Mouse (Mus musculus): ENCODE data around the gene Mras. TPM values are rescaled to one million over a fixed set of nuclear protein-coding genes. Genes with fewer than 3 reads are reported as not detected.

Mras gene
- polyA plus RNA-seq, 1 experiment from 2014 or later = 56.8 TPM

DNA sequence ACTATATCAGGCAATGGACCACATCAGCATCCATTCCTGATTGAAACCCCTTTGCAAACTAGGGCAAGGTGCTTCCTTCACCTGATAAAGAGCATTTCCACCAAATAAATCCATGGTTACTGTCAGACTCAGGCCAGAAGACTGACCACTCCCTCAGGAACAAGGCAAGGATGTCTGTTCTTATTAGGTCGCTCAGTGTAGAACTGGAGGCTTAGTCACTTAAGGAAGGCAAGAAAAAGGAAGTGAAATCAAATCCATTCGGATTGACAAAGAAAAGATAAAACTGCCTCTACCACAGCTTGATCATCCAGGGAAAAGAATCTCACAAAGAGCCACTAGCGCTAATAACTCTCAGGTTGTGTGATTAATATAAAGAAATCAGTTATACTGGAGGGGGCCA, 27.9 kb downstream of the Mras start:
- 79% methylated on average over 3 of the region's 3 CpGs for WGBS
- H3K4me1 ChIP-seq (ENCODE audit: control insufficient read depth, insufficient read depth, low read length) = no peaks in the 10 kb centered on the region
- no peak overlapping the region for H3K4me3 ChIP-seq (ENCODE audit: low read depth, low read length)
- no peaks in the 10 kb centered on the region for H3K9me3 ChIP-seq (replicated peaks; ENCODE audit: control insufficient read depth, low read length)
- H3K27ac ChIP-seq (ENCODE audit: low read depth, low read length) = no peak overlapping the region
- no peak for DNase-seq (ENCODE audit: low spot score)
- no peak overlapping the region for H3K4me2 ChIP-seq (ENCODE audit: low read length)
- H3K9ac ChIP-seq (ENCODE audit: low read length) = no peak overlapping the region
- ATAC-seq = no peak
- H3K36me3 ChIP-seq (ENCODE audit: control insufficient read depth, insufficient read depth, low read length) = 0 out of 2 replicates have a peak, but pooled peaks cover 4% of the 10 kb centered on the region
- no peaks in the 10 kb centered on the region for H3K27me3 ChIP-seq (replicated peaks; ENCODE audit: control insufficient read depth, insufficient read depth, low read length)

DNA sequence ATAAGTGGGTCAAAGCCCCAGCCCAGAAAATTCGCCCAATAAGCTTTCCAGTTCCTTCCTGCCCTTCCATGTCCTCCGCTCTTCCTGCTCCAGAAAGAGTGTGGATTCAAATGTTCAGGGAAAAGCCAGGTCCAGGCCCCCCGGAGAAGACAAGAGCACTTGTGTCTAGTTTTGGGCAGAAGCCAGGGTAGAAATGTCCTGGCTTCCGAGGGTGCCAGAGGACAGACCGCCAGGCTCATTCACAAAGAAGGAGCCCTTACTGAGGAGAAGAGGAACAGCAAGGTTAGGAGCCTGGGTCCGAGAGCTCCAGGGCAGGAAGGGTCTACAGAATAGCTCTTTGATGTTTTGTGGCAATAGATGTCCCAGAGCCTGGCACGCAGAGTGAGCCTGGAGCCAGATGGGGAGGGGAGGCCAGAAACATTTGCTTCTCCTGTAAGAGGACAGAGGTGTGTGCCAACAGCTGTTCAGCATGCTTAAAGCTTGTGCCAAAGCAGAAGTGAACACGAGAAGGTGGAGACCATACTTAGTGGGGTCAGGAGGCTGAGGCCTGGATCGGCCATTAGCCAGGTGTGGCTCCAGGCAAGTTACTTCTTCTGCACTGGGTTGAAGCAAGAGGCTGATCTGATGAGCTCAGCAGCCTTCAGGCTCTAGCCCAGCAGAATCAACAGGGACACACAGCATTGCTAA, 35.8 kb downstream of the Mras start:
- peaks cover 9% of the 10 kb centered on the region for H3K36me3 ChIP-seq (ENCODE audit: control insufficient read depth, insufficient read depth, low read length)
- no peak overlapping the region for H3K9ac ChIP-seq (ENCODE audit: low read length)
- H3K4me1 ChIP-seq (ENCODE audit: control insufficient read depth, insufficient read depth, low read length) = no peaks in the 10 kb centered on the region
- DNase-seq (ENCODE audit: low spot score) = no peak
- no peaks in the 10 kb centered on the region for H3K9me3 ChIP-seq (replicated peaks; ENCODE audit: control insufficient read depth, low read length)
- no peak overlapping the region for H3K4me2 ChIP-seq (ENCODE audit: low read length)
- no peaks in the 10 kb centered on the region for H3K27me3 ChIP-seq (replicated peaks; ENCODE audit: control insufficient read depth, insufficient read depth, low read length)
- WGBS = 79% methylated on average over 9 of the region's 9 CpGs
- no peak overlapping the region for H3K27ac ChIP-seq (ENCODE audit: low read depth, low read length)
- no peak for ATAC-seq
- no peak overlapping the region for H3K4me3 ChIP-seq (ENCODE audit: low read depth, low read length)

DNA sequence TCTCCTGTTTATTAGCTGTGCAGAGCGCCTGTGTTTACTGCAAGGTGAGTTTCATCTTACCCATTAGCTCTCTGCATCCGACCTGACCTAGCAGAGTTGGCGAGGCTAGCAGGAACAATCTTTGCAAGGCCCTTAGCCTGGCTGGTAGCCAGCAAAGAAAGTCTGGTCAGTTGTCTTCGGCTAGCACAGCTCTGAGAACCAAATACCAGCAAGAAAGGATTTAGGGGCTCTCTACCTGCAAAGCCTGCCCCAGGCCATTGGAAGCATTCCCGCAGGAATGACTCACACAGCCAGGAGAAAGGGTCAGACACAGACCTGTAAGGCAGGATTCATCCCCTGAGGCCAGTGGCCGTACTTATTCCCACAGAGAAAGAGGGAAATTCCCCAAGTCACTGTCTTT, 36.4 kb downstream of the Mras start:
- no peaks in the 10 kb centered on the region for H3K9me3 ChIP-seq (replicated peaks; ENCODE audit: control insufficient read depth, low read length)
- H3K4me2 ChIP-seq (ENCODE audit: low read length) = no peak overlapping the region
- no peak overlapping the region for H3K9ac ChIP-seq (ENCODE audit: low read length)
- no peak overlapping the region for H3K4me3 ChIP-seq (ENCODE audit: low read depth, low read length)
- 79% methylated on average over 6 of the region's 6 CpGs for WGBS
- peaks cover 9% of the 10 kb centered on the region for H3K36me3 ChIP-seq (ENCODE audit: control insufficient read depth, insufficient read depth, low read length)
- H3K4me1 ChIP-seq (ENCODE audit: control insufficient read depth, insufficient read depth, low read length) = no peaks in the 10 kb centered on the region
- H3K27ac ChIP-seq (ENCODE audit: low read depth, low read length) = no peak overlapping the region
- no peaks in the 10 kb centered on the region for H3K27me3 ChIP-seq (replicated peaks; ENCODE audit: control insufficient read depth, insufficient read depth, low read length)
- DNase-seq (ENCODE audit: low spot score) = no peak
- no peak for ATAC-seq

DNA sequence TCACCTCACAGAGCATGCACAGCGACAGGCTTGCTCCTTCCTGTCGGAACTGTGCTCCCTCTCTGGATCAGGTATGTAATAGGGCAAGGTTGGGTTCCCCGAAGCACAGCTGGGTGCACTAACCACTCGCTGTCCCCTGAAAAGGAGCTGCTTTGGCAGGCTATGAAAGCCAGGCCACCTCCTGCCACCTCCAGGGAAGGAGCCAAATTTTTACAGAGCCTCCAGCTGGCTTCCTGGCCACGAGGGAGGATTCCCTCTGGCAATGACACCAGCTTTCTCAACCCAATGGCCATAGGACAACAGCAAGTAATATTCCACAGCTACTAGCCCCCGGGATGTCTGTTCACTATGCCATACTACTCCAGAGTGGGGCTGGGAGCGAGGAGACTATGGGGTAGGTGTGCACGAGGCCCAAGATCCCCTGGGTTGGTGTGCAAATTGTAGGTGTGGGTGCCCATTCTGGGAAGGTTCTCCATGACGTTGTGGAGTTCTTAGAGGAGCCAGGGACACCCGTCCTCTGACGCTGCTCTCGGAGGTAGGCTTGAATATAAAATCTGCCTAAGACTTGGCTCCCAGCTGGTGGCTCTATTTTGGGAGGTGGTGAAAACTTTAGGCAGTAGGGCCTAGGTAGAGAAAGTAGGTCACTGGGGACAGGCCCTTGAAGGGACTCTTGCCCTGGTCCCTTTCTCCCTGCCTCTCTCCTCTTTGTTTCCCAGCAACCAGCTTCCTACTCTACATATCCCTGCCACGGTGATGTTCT, 39.9 kb downstream of the Mras start:
- 81% methylated on average over 13 of the region's 13 CpGs for WGBS
- Histone ChIP-seq H3K9me3 (replicated peaks; ENCODE audit: control insufficient read depth, low read length) (no peaks in the 10 kb centered on the region), H3K9ac (ENCODE audit: low read length) (no peak overlapping the region), H3K4me1 (ENCODE audit: control insufficient read depth, insufficient read depth, low read length) (no peaks in the 10 kb centered on the region), H3K27ac (ENCODE audit: low read depth, low read length) (no peak overlapping the region), H3K4me3 (ENCODE audit: low read depth, low read length) (no peak overlapping the region), H3K36me3 (ENCODE audit: control insufficient read depth, insufficient read depth, low read length) (peaks cover 7% of the 10 kb centered on the region), H3K27me3 (replicated peaks; ENCODE audit: control insufficient read depth, insufficient read depth, low read length) (no peaks in the 10 kb centered on the region), H3K4me2 (ENCODE audit: low read length) (no peak overlapping the region)
- no peak for DNase-seq (ENCODE audit: low spot score)
- ATAC-seq = no peak

DNA sequence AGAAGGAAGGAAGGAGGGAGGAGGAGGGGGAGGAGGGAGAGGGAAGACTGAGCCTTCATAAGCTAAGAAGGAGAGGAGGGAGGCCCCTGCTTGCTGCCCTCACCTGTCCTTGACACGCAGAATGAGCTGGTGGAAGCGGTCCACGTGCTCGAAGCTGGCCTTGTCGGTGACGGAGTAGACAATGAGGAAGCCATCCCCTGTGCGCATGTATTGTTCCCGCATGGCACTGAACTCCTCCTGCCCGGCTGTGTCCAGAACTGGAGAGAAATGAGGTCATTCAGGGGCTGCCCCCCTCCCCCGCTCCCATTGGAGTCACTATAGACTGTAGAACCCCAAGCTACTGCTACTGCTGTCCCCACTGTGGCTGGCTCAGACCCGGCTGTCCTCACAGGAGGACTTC, 42.8 kb downstream of the Mras start:
- 74% methylated on average over 11 of the region's 11 CpGs for WGBS
- ATAC-seq (no peak), DNase-seq (ENCODE audit: low spot score) (no peak)
- Histone ChIP-seq H3K4me2 (ENCODE audit: low read length) (no peak overlapping the region), H3K4me3 (ENCODE audit: low read depth, low read length) (no peak overlapping the region), H3K27me3 (replicated peaks; ENCODE audit: control insufficient read depth, insufficient read depth, low read length) (no peaks in the 10 kb centered on the region), H3K36me3 (ENCODE audit: control insufficient read depth, insufficient read depth, low read length) (peaks cover 27% of the 10 kb centered on the region), H3K9me3 (replicated peaks; ENCODE audit: control insufficient read depth, low read length) (no peaks in the 10 kb centered on the region), H3K9ac (ENCODE audit: low read length) (no peak overlapping the region), H3K27ac (ENCODE audit: low read depth, low read length) (no peak overlapping the region), H3K4me1 (ENCODE audit: control insufficient read depth, insufficient read depth, low read length) (no peaks in the 10 kb centered on the region)

DNA sequence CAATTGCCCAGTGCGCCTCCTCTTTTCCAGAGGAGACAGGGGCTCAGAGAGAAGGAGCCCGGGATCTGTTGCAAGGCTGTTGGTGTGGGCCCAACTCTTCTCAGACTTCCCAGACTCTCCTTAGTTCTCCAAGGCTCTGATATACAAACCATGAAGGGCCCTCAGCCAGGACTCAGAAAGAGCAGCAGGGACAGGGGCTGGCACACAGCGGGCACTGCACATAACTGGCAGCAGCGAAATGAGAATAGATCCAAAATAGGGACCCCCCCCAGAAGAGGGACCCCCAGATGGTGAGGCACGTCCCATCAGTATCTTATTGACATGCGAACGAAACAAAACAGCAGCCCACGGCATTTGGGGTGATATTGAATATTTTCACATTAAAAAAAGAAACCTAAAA, 44.0 kb downstream of the Mras start:
- 89% methylated on average over 8 of the region's 8 CpGs for WGBS

DNA sequence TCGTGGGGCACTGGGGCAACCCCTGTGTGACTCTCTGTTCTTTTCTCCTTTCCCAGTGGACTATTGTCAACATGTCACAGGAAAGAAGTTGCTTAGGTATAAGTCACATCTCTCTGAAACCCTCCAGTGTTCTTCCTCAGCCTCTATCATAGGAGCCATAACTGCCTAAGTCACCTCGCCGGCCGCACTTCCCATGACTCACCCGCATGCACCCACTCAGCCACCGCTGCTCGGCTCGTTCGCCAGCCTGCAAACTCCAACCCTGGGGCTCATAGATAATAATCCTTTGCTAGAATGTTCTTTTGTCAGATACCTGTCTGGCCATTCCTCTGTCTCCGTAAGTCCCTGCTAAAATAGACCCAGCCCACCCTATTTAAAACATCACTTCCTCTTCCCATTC, 45.6 kb downstream of the Mras start:
- WGBS = 93% methylated on average over 10 of the region's 10 CpGs
- no peaks in the 10 kb centered on the region for H3K9me3 ChIP-seq (replicated peaks; ENCODE audit: control insufficient read depth, low read length)
- DNase-seq (ENCODE audit: low spot score) (no peak), ATAC-seq (no peak)
- no peak overlapping the region for H3K27ac ChIP-seq (ENCODE audit: low read depth, low read length)
- H3K4me1 ChIP-seq (ENCODE audit: control insufficient read depth, insufficient read depth, low read length) = no peaks in the 10 kb centered on the region
- H3K36me3 ChIP-seq (ENCODE audit: control insufficient read depth, insufficient read depth, low read length) = peaks cover 46% of the 10 kb centered on the region
- no peak overlapping the region for H3K4me2 ChIP-seq (ENCODE audit: low read length)
- no peaks in the 10 kb centered on the region for H3K27me3 ChIP-seq (replicated peaks; ENCODE audit: control insufficient read depth, insufficient read depth, low read length)
- H3K4me3 ChIP-seq (ENCODE audit: low read depth, low read length) = no peak overlapping the region
- no peak overlapping the region for H3K9ac ChIP-seq (ENCODE audit: low read length)

More for the DNA sequence above, 44.0 kb downstream of the Mras start:
- no peaks in the 10 kb centered on the region for H3K4me1 ChIP-seq (ENCODE audit: control insufficient read depth, insufficient read depth, low read length)
- H3K9me3 ChIP-seq (replicated peaks; ENCODE audit: control insufficient read depth, low read length) = no peaks in the 10 kb centered on the region
- H3K4me2 ChIP-seq (ENCODE audit: low read length) = no peak overlapping the region
- H3K9ac ChIP-seq (ENCODE audit: low read length) = no peak overlapping the region
- DNase-seq (ENCODE audit: low spot score) (no peak), ATAC-seq (no peak)
- H3K36me3 ChIP-seq (ENCODE audit: control insufficient read depth, insufficient read depth, low read length) = peaks cover 37% of the 10 kb centered on the region
- H3K27ac ChIP-seq (ENCODE audit: low read depth, low read length) = no peak overlapping the region
- H3K4me3 ChIP-seq (ENCODE audit: low read depth, low read length) = no peak overlapping the region
- H3K27me3 ChIP-seq (replicated peaks; ENCODE audit: control insufficient read depth, insufficient read depth, low read length) = no peaks in the 10 kb centered on the region

DNA sequence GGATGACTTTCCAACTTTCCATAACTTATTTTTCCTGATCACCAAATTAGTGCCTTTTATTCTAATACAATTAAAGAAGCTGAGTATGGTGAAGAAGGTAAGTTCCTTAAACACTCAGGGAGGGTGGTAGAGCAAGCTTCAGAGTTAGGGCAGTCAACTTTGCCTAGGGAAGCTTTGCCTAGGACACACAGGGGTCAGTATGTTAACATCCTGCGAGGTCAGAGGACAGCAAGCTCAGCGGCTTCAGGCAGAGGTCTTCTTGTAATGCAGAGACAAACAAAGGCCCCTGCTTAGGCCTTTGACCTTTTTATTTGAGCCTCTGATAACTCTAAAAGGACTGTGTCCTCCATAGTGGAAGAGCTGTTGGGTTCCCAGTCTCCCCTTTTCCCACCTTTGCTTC, 46.5 kb downstream of the Mras start:
- Histone ChIP-seq H3K4me3 (ENCODE audit: low read depth, low read length) (no peak overlapping the region), H3K27me3 (replicated peaks; ENCODE audit: control insufficient read depth, insufficient read depth, low read length) (no peaks in the 10 kb centered on the region), H3K9me3 (replicated peaks; ENCODE audit: control insufficient read depth, low read length) (no peaks in the 10 kb centered on the region), H3K4me2 (ENCODE audit: low read length) (no peak overlapping the region), H3K9ac (ENCODE audit: low read length) (no peak overlapping the region), H3K36me3 (ENCODE audit: control insufficient read depth, insufficient read depth, low read length) (peaks cover 54% of the 10 kb centered on the region), H3K27ac (ENCODE audit: low read depth, low read length) (no peak overlapping the region), H3K4me1 (ENCODE audit: control insufficient read depth, insufficient read depth, low read length) (no peaks in the 10 kb centered on the region)
- no peak for ATAC-seq
- DNase-seq (ENCODE audit: low spot score) = no peak
- WGBS = 64% methylated on average over 2 of the region's 2 CpGs

DNA sequence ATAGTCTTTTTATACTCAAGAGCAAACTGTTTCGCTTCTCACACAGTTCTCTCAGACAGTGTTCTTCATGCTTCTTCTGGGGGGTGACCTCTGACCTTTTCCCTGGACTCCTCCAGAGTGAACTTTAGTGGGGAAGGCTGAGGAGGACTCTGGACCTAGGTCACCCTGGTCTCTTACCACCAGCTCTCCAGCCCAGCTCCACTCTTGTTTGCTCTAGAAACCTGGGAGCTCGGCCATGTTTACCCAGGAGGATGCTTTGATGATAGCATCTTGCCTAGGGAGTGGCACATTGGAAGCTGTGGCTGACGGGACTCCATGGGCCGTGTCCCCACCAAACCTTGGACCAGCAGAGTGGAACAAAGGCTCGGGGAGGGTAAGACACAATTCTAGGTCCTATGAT, 47.0 kb downstream of the Mras start:
- Histone ChIP-seq H3K4me2 (ENCODE audit: low read length) (no peak overlapping the region), H3K9ac (ENCODE audit: low read length) (no peak overlapping the region), H3K36me3 (ENCODE audit: control insufficient read depth, insufficient read depth, low read length) (peaks cover 55% of the 10 kb centered on the region), H3K27me3 (replicated peaks; ENCODE audit: control insufficient read depth, insufficient read depth, low read length) (no peaks in the 10 kb centered on the region), H3K4me1 (ENCODE audit: control insufficient read depth, insufficient read depth, low read length) (no peaks in the 10 kb centered on the region), H3K27ac (ENCODE audit: low read depth, low read length) (no peak overlapping the region), H3K4me3 (ENCODE audit: low read depth, low read length) (no peak overlapping the region), H3K9me3 (replicated peaks; ENCODE audit: control insufficient read depth, low read length) (no peaks in the 10 kb centered on the region)
- WGBS = 86% methylated on average over 5 of the region's 5 CpGs
- DNase-seq (ENCODE audit: low spot score) (no peak), ATAC-seq (no peak)

All from forebrain, embryonic 14.5 days (tissue).